ENCODE assay signal across 9 mouse cellular contexts in genomic region chr13:73626745-73627549, GRCm38 (mm10). TPM values are rescaled to one million over a fixed set of nuclear protein-coding genes. Genes with fewer than 3 reads are reported as not detected.
DNase-seq lines count a peak whose midpoint lies in the region; ATAC-seq and TF ChIP-seq lines count a peak whose summit lies in the region.
"Had no signal": no experiment of that assay in that cellular context is flagged by ENCODE, and none has a peak within 500 bp of the region (broad histone marks: within the 10 kb centered on the region; RNA-seq: fewer than 3 reads in every experiment).

Gene Tert (plus strand): TSS chr13:73626911.

- WGBS in forebrain, embryonic 11.5 days: 8% methylated on average over 47 of the region's 47 CpGs
- 11% methylated on average over 47 of the region's 47 CpGs for WGBS in hindbrain, embryonic 12.5 days

- peak within 1 kb of the TSS; percentile 91 for H3K4me2 ChIP-seq in forebrain, embryonic 11.5 days (ENCODE audit: low read depth, low read length, severe bottlenecking)
- H3K4me2 ChIP-seq in hindbrain, embryonic 12.5 days (replicated peaks): peak within 1 kb of the TSS; percentile 89

- TF ChIP-seq CTCF in MEL (IDR thresholded peaks at IDR 0.05 in 2 of 3, conservative IDR thresholded peaks at IDR 0.05 in 1 of 3; ENCODE audit: control insufficient read depth in 1 of 3, insufficient read depth in 1 of 3, low read depth in 2 of 3, low read length in 3 of 3, poor library complexity in 1 of 3, severe bottlenecking in 1 of 3): peak; percentile 33 to 65 (median 57); a peak in 2 of 6 replicates

- H3K36me3 ChIP-seq in MEL (ENCODE audit: control insufficient read depth in 1 of 2, insufficient read depth in 2 of 2, low read length in 2 of 2): peaks cover 0 to 6% of the 10 kb centered on the region in 2 experiments; a peak in 2 of 4 replicates
- no peaks in the 10 kb centered on the region; the same call in 1 of the 2 replicates for H3K36me3 ChIP-seq in forebrain, embryonic 11.5 days (ENCODE audit: control insufficient read depth, insufficient read depth, low read length)
- H3K36me3 ChIP-seq in hindbrain, embryonic 12.5 days: peaks cover 6% of the 10 kb centered on the region; the same call in 1 of the 2 replicates

- no peak for TF ChIP-seq EP300 in MEL (IDR thresholded peaks at IDR 0.05; ENCODE audit: low read depth in 1 of 2, low read length in 2 of 2)

- ATAC-seq in forebrain, embryonic 11.5 days (replicated peaks; ENCODE audit: low FRiP score): peak; percentile 87
- ATAC-seq in hindbrain, embryonic 12.5 days (ENCODE audit: low FRiP score): peak; percentile 88
- peak; percentile 70 for ATAC-seq in megakaryocyte, adult 5-6 weeks (ENCODE audit: poor library complexity, severe bottlenecking)

- no peaks in the 10 kb centered on the region for H3K9me3 ChIP-seq in MEL (replicated peaks; ENCODE audit: insufficient read depth, low read length)
- no peaks in the 10 kb centered on the region for H3K9me3 ChIP-seq in forebrain, embryonic 11.5 days (ENCODE audit: control insufficient read depth, low read length)
- no peaks in the 10 kb centered on the region for H3K9me3 ChIP-seq in hindbrain, embryonic 12.5 days (replicated peaks)

- no peak; the same call in 1 of the 2 replicates for TF ChIP-seq RAD21 in MEL (IDR thresholded peaks at IDR 0.05; ENCODE audit: low read depth, low read length)

- H3K4me3 ChIP-seq in MEL (ENCODE audit: control insufficient read depth in 1 of 2, insufficient read depth in 1 of 2, low read depth in 2 of 2, low read length in 2 of 2): peak within 1 kb of the TSS; percentile 70 to 77
- H3K4me3 ChIP-seq in brown adipose tissue, adult 24 weeks (ENCODE audit: insufficient read depth, low read depth, low read length): peak within 1 kb of the TSS; percentile 60
- peak within 1 kb of the TSS; percentile 54 for H3K4me3 ChIP-seq in forebrain, embryonic 11.5 days (ENCODE audit: low read depth, low read length)
- peak within 1 kb of the TSS; percentile 55 for H3K4me3 ChIP-seq in hindbrain, embryonic 12.5 days

- peak within 1 kb of the TSS; percentile 62 for H3K9ac ChIP-seq in MEL (ENCODE audit: control insufficient read depth, low read depth, low read length, poor library complexity, severe bottlenecking)
- H3K9ac ChIP-seq in forebrain, embryonic 11.5 days (ENCODE audit: low read length): peak within 1 kb of the TSS; percentile 76
- H3K9ac ChIP-seq in hindbrain, embryonic 12.5 days: peak within 1 kb of the TSS; percentile 73

- H3K79me2 ChIP-seq in MEL (ENCODE audit: control insufficient read depth, insufficient read depth, low read length, poor library complexity): no peaks in the 10 kb centered on the region

- H3K27me3 ChIP-seq in MEL (ENCODE audit: control insufficient read depth in 1 of 2, insufficient read depth in 2 of 2, low read length in 2 of 2): no peaks in the 10 kb centered on the region
- peaks cover 2% of the 10 kb centered on the region; the same call in 1 of the 2 replicates for H3K27me3 ChIP-seq in forebrain, embryonic 11.5 days (ENCODE audit: control insufficient read depth, insufficient read depth, low read length)
- peaks cover 4% of the 10 kb centered on the region; the same call in 1 of the 2 replicates for H3K27me3 ChIP-seq in hindbrain, embryonic 12.5 days

- no peak; a peak in 1 of 4 replicates for TF ChIP-seq POLR2A in MEL (IDR thresholded peaks at IDR 0.05; ENCODE audit: control insufficient read depth in 1 of 2, insufficient read depth in 1 of 2, low read depth in 1 of 2, low read length in 2 of 2, poor library complexity in 1 of 2)

- peaks cover 0 to 24% of the 10 kb centered on the region in 2 experiments; a peak in 2 of 4 replicates for H3K4me1 ChIP-seq in MEL (ENCODE audit: control insufficient read depth in 1 of 2, insufficient read depth in 2 of 2, low read length in 2 of 2)
- peaks cover 5% of the 10 kb centered on the region for H3K4me1 ChIP-seq in brown adipose tissue, adult 24 weeks (ENCODE audit: control insufficient read depth, insufficient read depth, insufficient read length, low read length)
- H3K4me1 ChIP-seq in forebrain, embryonic 11.5 days (replicated peaks; ENCODE audit: control insufficient read depth, insufficient read depth, low read length): 0 out of 2 replicates have a peak, but pooled peaks cover 2% of the 10 kb centered on the region
- H3K4me1 ChIP-seq in hindbrain, embryonic 12.5 days: peaks cover 19% of the 10 kb centered on the region

- H3K27ac ChIP-seq in MEL (ENCODE audit: control insufficient read depth, low read depth, low read length): no peak within 1 kb of the TSS
- no peak within 1 kb of the TSS for H3K27ac ChIP-seq in brown adipose tissue, adult 24 weeks (replicated peaks; ENCODE audit: low read depth, low read length)
- H3K27ac ChIP-seq in forebrain, embryonic 11.5 days (ENCODE audit: low read depth, low read length): no peak within 1 kb of the TSS
- no peak within 1 kb of the TSS for H3K27ac ChIP-seq in hindbrain, embryonic 12.5 days
- H3K27ac ChIP-seq: macrophage had no signal

- DNase-seq in MEL (ENCODE audit: low read depth, low spot score) (peak; percentile 80), MN1 (ENCODE audit: low spot score) (no peak)
- peak; percentile 79 for DNase-seq in forebrain, embryonic 11.5 days (ENCODE audit: low spot score)
- peak; percentile 34 to 36 for DNase-seq in layer of hippocampus, postnatal 36 days
- peak; percentile 66 to 67 for DNase-seq in right cerebral cortex, postnatal 10 days (ENCODE audit: low spot score in 2 of 2)

TF ChIP-seq in MEL, 35 proteins besides CTCF, POLR2A, EP300 and RAD21:
- TF ChIP-seq E2F4 (IDR thresholded peaks at IDR 0.05; ENCODE audit: borderline replicate concordance, low read depth, low read length) (no peak), JUND (IDR thresholded peaks at IDR 0.05; ENCODE audit: low read depth, low read length) (no peak), USF1 (IDR thresholded peaks at IDR 0.05; ENCODE audit: low read depth, low read length) (no peak), MAFK (IDR thresholded peaks at IDR 0.05; ENCODE audit: borderline replicate concordance, low read depth, low read length) (no peak), RCOR1 (IDR thresholded peaks at IDR 0.05; ENCODE audit: low read depth, low read length) (no peak), POLR2AphosphoS2 (IDR thresholded peaks at IDR 0.05; ENCODE audit: low read length) (no peak), MAZ (IDR thresholded peaks at IDR 0.05; ENCODE audit: low read depth, low read length) (no peak), TCF12 (IDR thresholded peaks at IDR 0.05; ENCODE audit: low read depth, low read length) (0 out of 2 replicates have a peak, but pooled peaks have one; percentile 14), MEF2A (IDR thresholded peaks at IDR 0.05; ENCODE audit: extremely low read depth, insufficient replicate concordance, low read depth, low read length, poor library complexity, severe bottlenecking) (no peak), ZKSCAN1 (IDR thresholded peaks at IDR 0.05; ENCODE audit: low read depth, low read length) (no peak), SMC3 (IDR thresholded peaks at IDR 0.05; ENCODE audit: low read depth, low read length) (peak; percentile 53), ZC3H11A (IDR thresholded peaks at IDR 0.05; ENCODE audit: low read depth, low read length) (no peak), USF2 (IDR thresholded peaks at IDR 0.05; ENCODE audit: borderline replicate concordance in 1 of 2, insufficient read depth in 1 of 2, low read depth in 1 of 2, low read length in 2 of 2) (no peak), GATA1 (IDR thresholded peaks at IDR 0.05; ENCODE audit: low read depth, low read length) (no peak), MYC (IDR thresholded peaks at IDR 0.05; ENCODE audit: low read depth, low read length) (0 out of 2 replicates have a peak, but pooled peaks have one; percentile 53), ZNF384 (IDR thresholded peaks at IDR 0.05; ENCODE audit: low read depth, low read length) (no peak), MXI1 (IDR thresholded peaks at IDR 0.05; ENCODE audit: low read depth, low read length) (no peak), TBP (IDR thresholded peaks at IDR 0.05; ENCODE audit: low read depth, low read length) (no peak), BHLHE40 (IDR thresholded peaks at IDR 0.05; ENCODE audit: borderline replicate concordance, low read depth, low read length) (no peak)

RNA-seq across cellular contexts. Expression of gene Tert, which starts in this region (rescaled TPM):
- total RNA-seq in MEL (2012; rRNA removed): 1.1 and 1.2 TPM in 2 replicates
- 1 to 10 TPM in 1 of 2 experiments, not detected in 1; 2.0 TPM for polyA plus RNA-seq in MEL (2012; ENCODE audit: insufficient read depth in 1 of 2, insufficient read length in 2 of 2, low read depth in 1 of 2, low replicate concordance in 2 of 2, missing spikeins in 1 of 2)
- polyA plus RNA-seq in brown adipose tissue, adult 24 weeks (2012; ENCODE audit: insufficient read depth, insufficient read length, missing spikeins): not detected in 2 replicates
- polyA plus RNA-seq in forebrain, embryonic 11.5 days (2014; fragmentation: Nextera tagmentation; extraction: Ambion mirVana): 5.7 and 7.1 TPM in 2 replicates
- 7.3 and 7.7 TPM in 2 replicates for polyA plus RNA-seq in hindbrain, embryonic 12.5 days (2016; fragmentation: Nextera tagmentation; extraction: Ambion mirVana)
- 1 to 10 TPM; 3.9 to 4.7 TPM for total RNA-seq in layer of hippocampus, postnatal 36 days (2021)
- total RNA-seq in megakaryocyte, adult 5-6 weeks (2015): 0.04 TPM in 1 of 2 replicates, not detected in the other
- total RNA-seq in megakaryocyte, adult 5-6 weeks (2017): 0.11 TPM in 1 of 2 replicates, not detected in the other
- polyA plus RNA-seq: macrophage had no signal

Comparison
In these comparisons a context has a peak if more than half of its experiments do, and no peak if none do; other contexts are left out.
1. Peak in ATAC-seq in megakaryocyte, adult 5-6 weeks; RNA of the gene not detected or under 1 TPM.